Mouse (Mus musculus) kidney, adult 2 months (tissue): ENCODE measurements around the gene Ccdc167.

Experiments
- CTCF ChIP-seq: fragments of 200-500 bp; conservative IDR thresholded peaks from 2 replicates; pipeline ENCODE4 v1.5.1; 2011; ENCODE audit warnings: low read depth, mild to moderate bottlenecking, control low read depth, low read length, moderate library complexity, mixed read lengths; ENCODE audit not compliant: insufficient read depth, insufficient read length
- POLR2A ChIP-seq: fragments of 200-500 bp; IDR thresholded peaks from one replicate; pipeline ENCODE4 v1.6.1; 2011; ENCODE audit warnings: low read depth, low read length, control low read depth

GRCm38 (mm10) chr17:29702938-29703710 is 13.7 kb downstream of the Ccdc167 start:
- TF ChIP-seq CTCF (no peak), POLR2A (no peak)
